Mouse (Mus musculus) brain, embryonic 14.5 days (tissue): ENCODE data around the gene Gkap1.

ENCODE experiments used
- CTCF ChIP-seq: fragments of 200-500 bp; IDR thresholded peaks from 2 replicates; pipeline ENCODE4 v1.5.1; 2012; ENCODE audit warnings: inconsistent platforms, mild to moderate bottlenecking, moderate library complexity, borderline replicate concordance; ENCODE audit not compliant: insufficient read depth, insufficient read length; ENCODE audit errors: extremely low read depth
- POLR2A ChIP-seq: fragments of 200-500 bp; IDR thresholded peaks from 2 replicates; pipeline ENCODE4 v1.6.1; 2012; ENCODE audit warnings: mild to moderate bottlenecking, inconsistent platforms, borderline replicate concordance; ENCODE audit not compliant: poor library complexity, insufficient read depth, insufficient read length, severe bottlenecking; ENCODE audit errors: extremely low read depth

DNA sequence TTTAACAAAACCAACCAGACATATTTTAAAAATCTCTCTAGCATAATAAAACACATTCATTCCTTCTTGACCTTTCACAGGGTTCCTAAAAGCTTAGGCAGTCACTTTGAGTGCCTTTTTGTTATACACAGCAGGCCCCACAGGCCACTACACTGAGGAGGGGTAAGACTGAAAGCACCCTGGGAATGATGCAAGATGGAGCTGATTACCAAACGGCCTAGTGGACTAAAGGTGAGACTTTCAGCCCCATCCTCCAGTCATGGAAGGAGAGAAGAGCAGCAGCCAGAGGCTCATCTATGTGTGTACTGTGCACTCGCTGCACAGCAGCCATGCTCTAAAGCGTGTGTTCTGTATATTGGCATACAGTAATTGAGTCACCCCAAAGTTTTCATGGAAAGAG lies 80.6 kb downstream of the Gkap1 start:
- TF ChIP-seq POLR2A (no peak), CTCF (no peak)
